Mouse (Mus musculus): ENCODE measurements at regions not wholly inside any gene's neighbourhood (a gene's known extent, or its start where the extent isn't known, plus 50 kb on each side); places are given as distances from the start of the nearest gene placed in this dataset.

DNA sequence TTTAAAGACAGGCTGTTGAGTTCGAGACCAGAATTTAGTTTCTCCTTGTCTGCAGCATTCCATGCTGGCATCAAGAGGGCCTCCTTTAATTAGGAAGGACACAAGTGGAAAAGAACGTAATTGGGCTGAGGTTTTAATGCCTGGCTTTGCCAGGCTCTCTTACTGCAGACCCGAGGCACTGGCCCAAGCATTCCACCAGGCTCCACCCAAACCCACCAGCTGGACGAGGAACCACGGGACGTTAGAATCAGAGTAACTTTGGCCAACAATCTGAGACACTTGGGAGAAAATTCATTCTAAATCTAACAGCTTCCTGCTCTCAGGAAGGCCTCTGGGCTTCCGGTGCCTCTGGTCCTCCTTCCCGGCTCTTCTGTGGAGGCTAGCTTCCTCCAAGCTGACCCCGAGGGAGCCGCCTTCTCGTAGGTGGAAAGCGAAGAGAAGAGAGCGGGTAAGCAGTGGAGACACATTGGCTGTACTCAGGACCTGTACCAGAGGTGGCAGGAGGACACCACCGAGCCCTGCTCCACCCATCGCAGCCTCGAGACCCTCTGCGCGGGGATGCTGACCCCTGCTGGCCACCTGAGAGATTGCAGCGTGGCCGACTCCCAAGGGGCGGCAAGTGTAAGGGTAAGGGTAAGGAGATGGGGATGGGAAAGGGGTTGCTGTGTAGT is 105.5 kb downstream of the Tmem17 start:
- peak; percentile 91 for DNase-seq (ENCODE audit: low spot score)

DNA sequence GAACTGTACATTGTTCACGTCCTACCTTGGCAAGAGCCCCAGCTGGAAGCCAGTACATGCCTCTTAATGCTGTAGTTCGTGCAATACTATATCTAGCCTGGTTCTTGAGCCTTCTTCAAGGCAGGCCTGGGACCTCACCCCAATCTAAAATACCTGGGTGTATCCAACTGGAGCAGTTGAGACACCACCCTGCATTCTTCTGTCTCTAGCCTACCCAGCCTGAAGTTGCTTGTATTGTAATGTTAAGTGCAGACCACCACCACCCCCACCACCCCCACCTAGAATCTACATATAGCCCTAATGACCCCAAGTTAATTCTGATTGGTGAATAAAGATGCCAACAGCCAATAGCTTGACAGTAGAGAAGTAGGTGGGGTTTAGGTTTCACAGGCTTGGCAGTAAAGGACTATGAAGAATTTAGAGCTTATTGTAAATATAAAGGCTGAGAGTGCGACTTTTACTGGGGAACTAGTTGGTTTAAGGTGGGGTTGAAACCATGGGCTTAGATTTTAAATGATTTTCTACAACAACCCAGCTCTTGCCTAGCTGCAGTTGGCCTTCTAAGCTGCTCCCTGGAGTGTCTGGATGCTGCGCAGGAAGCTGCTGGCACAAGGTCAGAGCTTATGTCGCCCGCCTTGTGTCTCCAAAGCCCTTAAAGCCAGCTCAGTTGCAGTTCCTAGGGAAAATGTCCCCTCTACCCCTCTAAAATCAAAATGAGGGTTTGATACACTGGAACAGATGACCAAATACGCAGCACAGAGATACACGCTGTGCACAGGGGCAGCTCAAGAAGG is 109.2 kb downstream of the Tmem17 start:
- no peak for DNase-seq (ENCODE audit: low spot score)

DNA sequence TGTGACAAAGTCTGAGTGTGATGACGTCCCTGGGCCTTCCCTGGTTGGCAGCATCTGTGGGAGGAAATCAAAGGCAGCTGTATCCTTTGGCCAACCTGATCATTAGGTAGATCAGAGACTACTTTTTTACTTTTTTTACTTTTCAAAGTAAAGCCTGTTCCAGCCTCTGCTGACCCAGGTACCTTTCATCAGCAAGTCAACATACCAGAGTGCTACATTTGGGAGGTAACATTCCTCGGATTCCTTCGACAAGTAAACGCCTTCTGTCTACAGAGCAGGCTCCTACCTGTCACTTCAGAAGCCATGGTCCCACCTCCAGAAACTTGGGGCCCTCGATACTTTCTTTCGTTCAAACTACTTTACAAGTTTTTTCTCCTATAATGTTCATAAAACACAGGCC is 110.0 kb downstream of the Tmem17 start:
- no peak for DNase-seq (ENCODE audit: low spot score)

DNA sequence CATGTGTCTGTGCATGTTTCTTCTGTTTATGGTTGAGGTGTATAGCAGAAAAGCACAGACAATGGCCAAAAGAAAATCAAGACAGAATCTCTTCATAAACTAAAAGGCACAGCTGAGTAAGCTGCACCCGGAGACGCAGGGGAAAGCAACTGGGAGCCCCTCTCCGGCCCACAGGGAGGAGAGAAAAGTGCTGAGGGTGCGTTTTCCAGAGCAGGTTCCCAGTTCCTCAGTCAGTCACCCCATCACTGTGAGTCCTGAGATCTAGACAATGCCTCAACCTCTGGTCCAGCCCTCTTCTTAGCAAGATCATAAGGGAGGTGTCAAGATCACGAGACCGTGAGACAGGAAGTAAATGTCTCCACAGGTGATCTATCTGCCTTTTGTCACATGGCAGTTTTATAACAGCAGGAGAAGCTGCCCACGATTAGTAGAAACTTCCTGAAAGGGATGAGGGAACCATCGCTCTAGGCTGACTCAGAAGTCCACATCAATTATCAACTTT is 110.7 kb downstream of the Tmem17 start:
- no peak for DNase-seq (ENCODE audit: low spot score)

DNA sequence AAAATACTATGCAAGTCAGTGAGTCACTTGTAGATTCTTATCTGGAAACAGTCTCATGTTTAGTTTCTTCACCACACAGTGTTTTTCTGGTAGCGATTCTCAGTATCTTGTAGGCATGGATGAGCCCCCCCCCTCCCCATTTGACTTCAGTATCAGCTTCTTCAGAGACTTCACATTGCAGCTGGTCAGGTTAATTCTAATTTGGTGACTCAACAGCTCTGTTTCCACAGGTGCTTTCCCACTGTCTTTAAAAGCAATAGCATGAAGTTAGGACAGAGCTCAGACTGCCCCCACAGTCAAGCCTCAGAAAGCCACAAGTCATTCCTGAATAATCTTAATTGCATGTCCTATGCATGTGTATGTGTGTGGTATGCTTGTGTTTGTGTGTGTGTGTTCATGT is 114.5 kb downstream of the Tmem17 start:
- DNase-seq (ENCODE audit: low spot score): no peak

DNA sequence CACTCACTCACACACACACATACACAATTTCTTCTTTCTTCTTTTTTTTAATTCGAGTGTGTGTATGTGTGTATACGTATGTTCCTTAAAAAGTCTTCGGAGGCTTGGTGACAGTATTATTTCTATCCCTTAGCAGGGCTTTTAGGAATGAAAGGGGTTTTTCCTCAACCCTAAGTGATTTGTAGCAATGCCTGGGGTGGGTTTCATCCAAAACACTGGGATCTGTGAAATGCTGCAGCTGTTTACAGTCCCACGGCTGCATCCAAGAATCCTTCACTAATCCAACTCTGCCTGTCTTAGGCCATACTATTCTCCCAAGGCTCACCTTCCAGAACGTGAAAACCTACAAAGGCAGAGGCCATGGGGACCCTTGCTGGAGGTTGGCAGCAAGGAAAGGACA is 116.6 kb downstream of the Tmem17 start:
- DNase-seq (ENCODE audit: low spot score): no peak

DNA sequence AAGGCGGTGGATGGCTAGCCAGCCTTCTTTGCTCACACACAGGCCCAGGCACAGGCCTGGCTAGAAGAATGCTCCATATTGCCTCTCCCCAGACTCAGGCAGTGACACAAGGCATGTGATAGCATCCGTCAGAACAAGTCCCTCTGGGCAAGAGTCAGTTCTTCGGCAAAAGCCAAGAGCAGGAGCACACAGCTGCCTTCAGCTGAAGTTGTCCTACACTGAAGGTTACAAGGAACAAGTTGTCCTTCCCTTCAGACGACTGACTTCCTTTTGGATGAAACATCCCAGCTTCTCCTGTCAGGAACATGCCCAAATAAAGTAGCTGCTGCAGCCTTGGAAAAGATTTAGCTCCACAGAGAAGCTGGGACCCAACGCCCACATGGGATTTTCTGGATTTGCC is 117.1 kb downstream of the Tmem17 start:
- no peak for DNase-seq (ENCODE audit: low spot score)

DNA sequence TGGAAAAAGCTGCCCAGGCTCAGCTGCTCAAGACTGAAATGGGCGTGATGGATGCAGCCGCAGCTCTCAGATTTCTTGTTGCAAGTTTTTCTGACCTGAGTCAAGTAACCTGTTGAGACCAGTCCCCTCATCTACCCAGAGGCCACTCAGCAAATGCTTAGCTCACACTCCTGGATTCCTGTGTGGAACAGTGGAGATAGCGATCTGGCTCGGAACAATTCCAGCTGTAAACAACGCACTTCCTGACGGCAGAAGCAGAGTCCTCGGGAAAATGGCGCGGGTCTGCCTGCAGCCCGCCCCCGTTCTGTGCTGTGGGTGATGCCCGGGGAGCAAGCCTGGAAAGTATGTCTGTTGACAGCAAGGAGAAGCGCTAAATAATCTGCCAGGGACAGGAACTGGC is 117.7 kb downstream of the Tmem17 start:
- DNase-seq (ENCODE audit: low spot score): peak; percentile 65

DNA sequence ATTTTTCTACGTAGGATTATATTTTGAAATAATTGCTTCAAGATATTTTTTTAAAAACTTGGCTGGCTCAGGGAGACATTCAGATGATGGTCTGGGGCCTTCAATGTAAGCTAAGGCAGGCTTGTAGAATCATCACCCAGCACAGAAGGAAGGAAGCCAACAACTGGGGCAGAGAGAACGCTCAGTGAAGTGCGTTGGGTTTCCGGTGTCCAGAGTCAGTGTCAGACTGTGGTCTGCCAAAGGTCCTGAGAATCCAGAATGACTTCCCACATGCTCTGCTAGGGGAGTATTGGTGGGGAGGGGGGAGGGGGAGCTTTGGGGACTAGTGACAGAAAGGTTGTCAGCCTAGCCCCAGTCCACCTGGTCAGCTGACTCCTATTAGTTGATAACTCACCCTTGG is 118.1 kb downstream of the Tmem17 start:
- DNase-seq (ENCODE audit: low spot score): no peak

DNA sequence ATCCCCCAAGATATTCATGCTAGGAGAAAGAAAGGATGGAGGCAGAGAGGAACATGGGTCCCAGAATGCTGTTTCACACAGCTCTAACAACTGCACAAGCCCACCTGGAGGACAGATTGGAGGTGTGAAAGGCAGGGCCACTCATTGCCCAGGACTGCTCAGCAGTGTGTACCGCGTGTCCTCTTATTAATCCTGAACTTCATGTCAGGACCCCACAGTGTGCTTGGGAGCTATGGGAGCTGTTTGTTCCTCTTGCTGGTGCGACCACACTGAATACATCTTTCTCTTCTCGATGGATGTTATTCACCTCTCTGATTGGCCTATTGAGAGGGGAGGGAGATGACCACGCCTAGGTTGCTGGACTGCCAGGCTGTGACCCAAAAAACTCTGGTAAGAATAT is 119.1 kb downstream of the Tmem17 start:
- DNase-seq (ENCODE audit: low spot score): no peak

DNA sequence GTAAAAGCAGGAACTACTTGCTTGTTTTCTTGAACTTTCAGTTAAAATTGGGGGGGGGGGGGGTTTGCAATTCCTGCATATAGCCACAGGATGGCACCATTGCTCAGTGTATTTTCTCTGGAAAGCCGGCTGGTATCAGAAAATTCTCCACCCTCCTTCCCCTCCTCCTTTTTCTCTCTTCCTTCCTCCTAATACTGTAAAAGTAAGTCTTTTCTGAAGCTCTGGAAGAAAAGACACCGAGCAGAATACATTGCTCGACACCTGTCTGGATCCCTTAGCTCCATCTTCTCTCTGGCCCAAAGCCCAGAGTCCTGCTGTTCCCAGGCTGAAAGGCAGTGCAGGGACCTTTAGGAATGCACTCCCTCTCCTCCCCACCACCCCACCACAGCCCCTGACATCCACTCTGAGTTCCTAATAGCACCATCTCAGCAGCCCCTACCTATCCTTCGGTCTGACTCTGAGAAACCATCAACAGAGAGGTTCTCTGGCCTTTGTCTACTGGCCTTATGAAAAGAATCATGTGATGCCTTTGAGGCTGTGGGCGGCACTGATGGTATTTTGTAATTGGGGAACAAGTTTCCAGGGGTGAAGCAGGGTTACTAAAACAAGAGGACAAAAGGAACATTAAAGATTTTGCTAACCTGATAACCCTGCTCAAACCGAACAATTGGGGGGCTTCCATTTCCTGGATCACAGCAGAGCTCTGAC is 119.9 kb downstream of the Tmem17 start:
- no peak for DNase-seq (ENCODE audit: low spot score)

DNA sequence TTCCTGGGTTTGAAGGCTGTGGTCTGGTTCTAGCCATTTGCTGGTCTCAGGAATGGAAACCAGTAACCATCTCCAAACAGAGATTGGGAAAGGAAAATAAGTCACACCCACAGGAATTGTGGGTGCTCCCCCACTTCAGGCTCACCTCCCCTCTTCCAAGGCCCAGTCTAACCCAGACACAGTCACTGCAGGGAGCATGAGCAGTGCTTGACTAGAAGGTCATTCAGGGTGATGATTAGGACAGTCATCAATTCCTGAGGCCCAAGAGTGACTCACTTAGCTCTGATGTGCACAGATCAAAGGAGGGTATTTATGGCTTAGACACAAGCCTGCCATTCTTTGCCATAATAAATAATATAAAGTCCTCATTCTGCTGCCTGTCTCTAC is 120.4 kb downstream of the Tmem17 start:
- no peak for DNase-seq (ENCODE audit: low spot score)

DNA sequence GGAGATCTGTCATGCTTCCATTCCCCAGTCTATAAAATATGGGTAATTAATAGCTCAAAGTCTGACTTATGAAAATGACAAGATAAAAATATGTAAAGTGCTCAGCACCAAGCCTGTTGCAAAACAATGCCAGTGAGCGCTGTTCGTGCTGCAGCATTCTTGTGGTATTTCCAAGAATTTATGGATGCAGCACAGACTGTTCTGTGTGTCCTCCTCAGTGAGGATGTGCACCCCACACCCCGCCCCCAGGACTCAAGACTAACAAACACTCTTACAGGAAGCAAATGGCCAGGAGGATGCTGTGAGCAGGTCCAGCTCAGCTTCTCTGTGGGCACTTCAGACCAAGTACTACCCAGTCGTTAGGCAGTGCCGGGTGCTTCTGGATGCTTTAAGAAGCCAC is 121.1 kb downstream of the Tmem17 start:
- DNase-seq (ENCODE audit: low spot score): no peak

DNA sequence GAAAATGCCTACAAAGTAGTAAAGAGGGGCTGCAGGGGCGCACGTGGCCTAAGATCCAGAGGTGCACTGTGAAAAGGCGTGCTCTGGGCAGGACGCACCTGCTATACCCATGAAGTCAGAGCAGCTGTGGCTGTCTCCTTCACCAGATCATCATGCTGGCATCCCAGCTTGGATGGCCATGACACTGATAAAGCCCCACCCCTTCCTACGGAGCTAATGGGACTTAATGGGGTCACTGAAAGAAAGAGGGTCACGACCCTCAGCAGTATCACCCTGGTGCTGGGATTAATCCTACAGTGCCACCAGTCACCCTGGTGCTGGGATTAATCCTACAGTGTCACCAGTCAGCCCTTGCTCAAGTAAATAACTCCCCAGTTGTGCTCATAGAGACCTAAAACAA is 122.1 kb downstream of the Tmem17 start:
- DNase-seq (ENCODE audit: low spot score): no peak

DNA sequence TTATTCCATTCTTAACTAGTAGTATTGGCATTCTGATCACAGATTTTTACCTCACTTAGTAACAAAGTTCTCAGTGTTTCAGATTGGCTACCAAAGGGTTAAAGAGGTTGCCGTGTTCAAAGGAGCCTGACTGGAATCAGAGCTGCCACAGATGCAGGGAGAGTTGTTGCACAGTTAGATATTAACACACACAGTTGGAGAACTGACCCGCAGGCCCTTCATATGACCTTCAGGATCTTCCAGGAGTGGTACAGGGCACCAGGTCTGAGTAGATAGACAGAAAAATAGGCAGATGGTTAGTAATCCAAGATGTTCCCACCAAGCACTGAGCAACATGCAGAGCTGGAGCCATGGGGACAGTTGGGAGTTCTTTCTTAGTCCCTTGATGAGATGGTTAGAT is 123.1 kb downstream of the Tmem17 start:
- DNase-seq (ENCODE audit: low spot score): no peak

DNA sequence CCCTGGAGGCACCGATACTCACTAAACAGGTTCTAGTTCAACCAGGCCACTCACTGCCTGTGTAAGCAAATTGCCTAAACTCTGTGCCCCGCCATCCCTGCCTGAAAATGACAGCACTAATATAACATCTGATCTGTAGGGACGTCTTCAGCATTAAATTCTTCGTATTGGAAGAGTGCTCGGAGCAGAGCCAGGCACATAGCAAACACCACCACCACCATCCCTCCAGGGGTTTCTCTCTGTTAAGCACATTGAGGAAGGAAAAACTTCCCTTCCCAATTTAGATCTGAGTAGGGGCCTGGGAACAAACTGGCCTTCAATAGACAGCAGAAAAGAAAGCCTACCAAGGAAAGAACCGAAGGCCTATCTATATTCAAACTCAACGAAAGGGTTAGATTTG is 124.4 kb downstream of the Tmem17 start:
- no peak for DNase-seq (ENCODE audit: low spot score)

DNA sequence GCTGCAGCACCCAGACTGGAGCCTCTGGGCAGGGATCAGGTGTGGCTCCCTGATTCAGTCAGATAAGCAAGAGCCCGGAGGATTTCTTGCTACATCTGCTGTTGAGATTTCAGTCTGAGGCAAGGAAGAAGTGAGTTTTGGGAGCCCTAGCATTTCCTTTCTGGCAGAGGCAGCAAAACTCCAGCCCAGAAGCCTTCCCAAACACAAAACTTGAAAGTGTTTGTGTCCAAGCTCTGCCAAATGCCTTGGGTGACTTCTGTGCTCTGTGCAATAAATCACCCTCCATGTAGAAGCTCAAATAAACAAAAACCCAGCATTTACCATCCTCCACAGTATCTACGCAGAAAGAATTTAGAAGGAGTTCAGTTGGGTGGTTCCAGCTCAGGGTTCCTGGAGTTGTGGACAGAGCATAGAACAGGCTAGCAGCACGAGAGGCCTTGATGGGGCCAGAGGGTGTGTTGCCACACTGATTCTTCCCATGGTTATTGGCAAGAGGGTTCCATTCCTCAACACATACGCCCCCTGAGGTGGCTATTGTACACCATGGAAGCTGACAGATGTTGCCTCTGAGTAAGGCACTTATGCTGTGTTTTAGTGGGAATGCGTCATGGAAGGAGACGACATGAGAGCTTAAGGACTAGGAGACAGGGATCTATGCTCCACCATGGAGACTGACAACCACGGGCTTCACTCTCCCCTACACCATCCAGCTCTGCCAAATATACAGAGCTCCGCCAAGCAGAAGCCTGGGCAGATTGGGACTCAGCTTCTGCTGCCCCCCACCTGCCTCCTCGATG is 125.1 kb downstream of the Tmem17 start:
- DNase-seq (ENCODE audit: low spot score): no peak

DNA sequence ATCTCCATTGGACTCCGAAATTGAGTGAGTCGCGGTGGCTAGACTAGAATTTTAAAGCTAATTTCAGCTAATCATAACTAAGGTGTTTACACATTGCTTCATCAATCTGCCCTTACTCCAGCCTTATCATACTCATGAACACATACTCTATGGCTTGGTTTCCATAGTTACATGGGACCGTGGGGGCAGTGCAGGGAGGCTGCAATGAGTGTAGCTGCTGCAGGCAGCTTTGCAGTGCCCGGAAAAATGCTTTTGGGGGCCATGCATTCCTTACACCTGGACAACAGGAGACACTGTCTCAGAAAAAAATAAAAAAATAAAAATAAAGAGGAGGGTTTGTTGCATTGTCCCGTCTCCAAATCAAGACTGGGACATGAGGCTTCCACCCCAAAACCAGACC is 126.3 kb downstream of the Tmem17 start:
- no peak for DNase-seq (ENCODE audit: low spot score)

DNA sequence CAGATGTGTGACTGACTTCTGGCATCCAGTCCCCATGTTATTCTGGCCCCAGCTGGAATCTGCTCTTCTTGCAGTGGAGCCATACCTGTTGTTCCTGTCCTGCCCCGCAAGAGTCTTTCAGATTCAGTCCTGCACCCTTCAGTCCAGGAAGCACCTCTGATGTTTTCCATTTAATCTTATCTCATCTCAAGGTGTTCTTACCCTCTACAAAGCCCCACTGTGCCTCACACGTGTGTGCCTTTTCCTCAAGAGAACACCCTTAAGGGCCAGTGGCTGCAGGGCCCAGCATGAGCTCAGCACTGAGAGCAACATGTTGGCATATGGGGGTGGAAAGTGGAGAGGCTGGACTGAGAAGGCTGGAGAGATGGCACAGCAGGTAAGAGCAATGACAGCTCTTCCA is 126.8 kb downstream of the Tmem17 start:
- no peak for DNase-seq (ENCODE audit: low spot score)

DNA sequence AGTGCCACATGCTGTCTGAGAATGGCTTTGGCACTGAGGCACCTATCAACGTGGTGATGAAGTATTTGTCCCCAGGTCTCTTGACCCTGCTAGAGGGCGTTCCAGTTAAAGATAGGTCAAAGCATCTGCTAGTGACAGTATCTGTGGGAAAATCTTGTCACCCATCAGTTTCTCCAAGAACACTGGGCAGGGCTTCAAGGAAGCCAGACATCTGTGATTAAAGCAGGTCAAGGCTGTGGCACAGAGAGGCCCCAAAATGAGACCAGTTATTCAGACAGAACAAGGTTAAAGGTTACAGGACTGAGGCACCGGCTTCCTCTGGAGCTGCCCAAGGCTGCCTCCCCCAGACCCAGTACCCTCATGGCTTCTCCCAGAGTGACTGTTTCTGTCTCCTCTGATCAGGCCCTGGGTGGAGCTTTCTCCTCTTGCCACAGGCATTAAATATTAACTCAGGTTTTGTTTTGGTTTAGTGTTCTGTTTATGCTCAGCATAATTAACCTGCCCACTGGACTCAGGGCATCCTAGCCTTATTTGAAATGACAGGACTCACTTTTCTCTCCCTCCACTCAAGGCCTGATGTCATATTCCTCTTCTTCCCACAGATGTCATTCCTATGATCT is 128.6 kb downstream of the Tmem17 start:
- no peak for DNase-seq (ENCODE audit: low spot score)

DNA sequence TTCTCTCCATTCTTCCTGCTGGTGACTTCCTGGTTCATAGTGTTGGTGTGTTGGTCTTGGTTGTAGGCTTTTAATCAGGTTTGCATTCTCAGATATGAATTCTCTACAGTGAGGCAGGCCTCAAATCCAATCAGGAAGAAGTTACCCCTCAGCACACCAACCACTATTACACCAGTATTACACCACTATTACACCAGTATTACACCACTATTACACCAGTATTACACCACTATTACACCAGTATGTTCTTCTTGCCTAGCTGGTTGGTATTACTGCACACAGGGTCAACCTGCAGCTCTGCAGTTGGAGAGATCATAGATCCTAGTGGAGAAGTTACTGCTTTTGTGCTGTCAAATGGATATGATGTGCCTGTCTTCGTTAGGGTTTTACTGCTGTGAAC is 129.6 kb downstream of the Tmem17 start:
- no peak for DNase-seq (ENCODE audit: low spot score)

All from ovary, postnatal 14 days (tissue).